Mouse (Mus musculus) cortical plate, adult 2 months (tissue): ENCODE measurements at regions not wholly inside any gene's neighbourhood (a gene's known extent, or its start where the extent isn't known, plus 50 kb on each side); places are given as distances from the start of the nearest gene placed in this dataset.

Source experiments
- CTCF ChIP-seq: fragments of 200-500 bp; IDR thresholded peaks from 2 replicates; pipeline ENCODE4 v1.5.1; 2011; ENCODE audit warnings: mild to moderate bottlenecking, control low read depth, low read length; ENCODE audit not compliant: insufficient read depth; ENCODE audit errors: extremely low read depth
- POLR2A ChIP-seq: fragments of 200-500 bp; IDR thresholded peaks from 2 replicates; pipeline ENCODE4 v1.6.1; 2011; ENCODE audit warnings: mild to moderate bottlenecking, low read length, control low read depth; ENCODE audit not compliant: insufficient read depth; ENCODE audit errors: extremely low read depth

GRCm38 (mm10) chr1:35201083-35201879, 351.5 kb downstream of the Plekhb2 start:
- TF ChIP-seq CTCF, result no peak
- no peak for TF ChIP-seq POLR2A
